Mouse (Mus musculus): ENCODE measurements at regions not wholly inside any gene's neighbourhood (a gene's known extent, or its start where the extent isn't known, plus 50 kb on each side); places are given as distances from the start of the nearest gene placed in this dataset.

DNA sequence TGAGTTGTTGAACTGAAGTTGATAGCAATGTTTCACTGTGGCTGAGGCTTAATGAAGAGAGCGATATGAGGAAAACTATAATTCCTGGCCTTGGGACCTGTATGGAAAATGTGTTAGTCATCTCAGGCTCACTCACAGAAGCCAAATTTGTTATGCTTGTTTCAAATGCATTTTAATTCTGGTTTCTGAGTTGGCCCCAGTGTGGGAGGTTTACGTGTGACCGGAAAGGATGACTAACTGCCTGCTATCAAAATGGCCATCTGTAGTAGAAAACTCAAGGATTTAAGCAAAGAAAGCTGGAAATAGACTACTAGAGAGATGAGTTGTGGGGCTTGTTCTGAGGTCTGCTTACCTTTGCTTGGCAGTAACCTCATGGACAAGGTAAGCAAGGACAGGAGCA, 128.9 kb upstream of the Cnr1 start:
- TF ChIP-seq MAFK (IDR thresholded peaks at IDR 0.05; ENCODE audit: insufficient read depth, low read depth, low read length) (no peak), CHD2 (IDR thresholded peaks at IDR 0.05; ENCODE audit: low read depth, low read length) (no peak)

Measured in ES-E14 (cell line).